Mouse (Mus musculus) adrenal gland, postnatal 25 days (tissue): ENCODE measurements at regions not wholly inside any gene's neighbourhood (a gene's known extent, or its start where the extent isn't known, plus 50 kb on each side); places are given as distances from the start of the nearest gene placed in this dataset.

Experiments
- DNase-seq: peaks from one replicate; pipeline ENCODE4 v3.0.0; 2021; ENCODE audit warnings: mixed read lengths

GRCm38 (mm10) chr16:87069294-87069693, 284.7 kb upstream of the N6amt1 start:
- no peak for DNase-seq

- no peak for DNase-seq
Observed at GRCm38 (mm10) chr16:87067981-87068380, 286.0 kb upstream of the N6amt1 start.

- no peak for DNase-seq
Observed at GRCm38 (mm10) chr16:87067523-87067922, 286.5 kb upstream of the N6amt1 start.

- no peak for DNase-seq
Observed at GRCm38 (mm10) chr16:87060473-87060872, 293.5 kb upstream of the N6amt1 start.

GRCm38 (mm10) chr16:87049741-87050383, 304.1 kb upstream of the N6amt1 start:
- DNase-seq, result no peak

- no peak for DNase-seq
Observed at GRCm38 (mm10) chr16:87044773-87045561, 309.0 kb upstream of the N6amt1 start.

- no peak for DNase-seq
Observed at GRCm38 (mm10) chr16:87043689-87044088, 310.3 kb upstream of the N6amt1 start.

- no peak for DNase-seq
Observed at GRCm38 (mm10) chr16:87040366-87040765, 313.6 kb upstream of the N6amt1 start.

- no peak for DNase-seq
Observed at GRCm38 (mm10) chr16:87039861-87040260, 314.1 kb upstream of the N6amt1 start.

GRCm38 (mm10) chr16:87037061-87037460, 316.9 kb upstream of the N6amt1 start:
- DNase-seq, result no peak

- no peak for DNase-seq
Observed at GRCm38 (mm10) chr16:87031836-87032235, 322.1 kb upstream of the N6amt1 start.

GRCm38 (mm10) chr16:87028516-87029145, 325.4 kb upstream of the N6amt1 start:
- DNase-seq, result no peak

- no peak for DNase-seq
Observed at GRCm38 (mm10) chr16:87027621-87028020, 326.4 kb upstream of the N6amt1 start.

GRCm38 (mm10) chr16:87022041-87022440, 331.9 kb upstream of the N6amt1 start:
- no peak for DNase-seq

- DNase-seq, result no peak
Observed at GRCm38 (mm10) chr16:87017107-87017670, 336.8 kb upstream of the N6amt1 start.

GRCm38 (mm10) chr16:87001579-87001978, 352.4 kb upstream of the N6amt1 start:
- DNase-seq, result no peak

- DNase-seq, result no peak
Observed at GRCm38 (mm10) chr16:87001135-87001534, 352.9 kb upstream of the N6amt1 start.

- no peak for DNase-seq
Observed at GRCm38 (mm10) chr16:86971691-86972090, 382.3 kb upstream of the N6amt1 start.

- no peak for DNase-seq
Observed at GRCm38 (mm10) chr16:86949681-86950080, 404.3 kb upstream of the N6amt1 start.

- no peak for DNase-seq
Observed at GRCm38 (mm10) chr16:86945531-86946144, 408.3 kb upstream of the N6amt1 start.

- no peak for DNase-seq
Observed at GRCm38 (mm10) chr16:86945058-86945457, 408.9 kb upstream of the N6amt1 start.

- no peak for DNase-seq
Observed at GRCm38 (mm10) chr16:86934989-86935388, 419.0 kb upstream of the N6amt1 start.

- DNase-seq, result peak; percentile 15
Observed at GRCm38 (mm10) chr16:86932765-86933164, 421.2 kb upstream of the N6amt1 start.
